Mouse (Mus musculus) thymus, postnatal 4 days (tissue): ENCODE measurements around the gene Tnni3k.

Experiments used
- DNase-seq: peaks from one replicate; pipeline ENCODE4 v3.0.0; 2021

The Tnni3k gene

GRCm38 (mm10) chr3:154824713-154825112 is 230.5 kb downstream of the Tnni3k start:
- DNase-seq: no peak

GRCm38 (mm10) chr3:154819684-154820083 is 235.5 kb downstream of the Tnni3k start:
- DNase-seq: peak; percentile 54

GRCm38 (mm10) chr3:154817732-154818131 is 237.5 kb downstream of the Tnni3k start:
- peak; percentile 45 for DNase-seq

GRCm38 (mm10) chr3:154816801-154817625 is 238.2 kb downstream of the Tnni3k start:
- DNase-seq: no peak

GRCm38 (mm10) chr3:154816231-154816630 is 239.0 kb downstream of the Tnni3k start:
- no peak for DNase-seq

GRCm38 (mm10) chr3:154815606-154816005 is 239.6 kb downstream of the Tnni3k start:
- DNase-seq: no peak

- no peak for DNase-seq
These were observed 242.3 kb downstream of the Tnni3k start for GRCm38 (mm10) chr3:154812893-154813292.

GRCm38 (mm10) chr3:154811833-154812232 is 243.4 kb downstream of the Tnni3k start:
- no peak for DNase-seq

GRCm38 (mm10) chr3:154811281-154811680 is 243.9 kb downstream of the Tnni3k start:
- DNase-seq: no peak

- no peak for DNase-seq
These were observed 244.8 kb downstream of the Tnni3k start for GRCm38 (mm10) chr3:154810273-154810870.

GRCm38 (mm10) chr3:154806626-154807025 is 248.6 kb downstream of the Tnni3k start:
- DNase-seq: no peak

GRCm38 (mm10) chr3:154800888-154801429 is 254.2 kb downstream of the Tnni3k start:
- DNase-seq: no peak

GRCm38 (mm10) chr3:154800454-154800853 is 254.8 kb downstream of the Tnni3k start:
- no peak for DNase-seq

GRCm38 (mm10) chr3:154798806-154799205 is 256.4 kb downstream of the Tnni3k start:
- no peak for DNase-seq

GRCm38 (mm10) chr3:154793571-154793970 is 261.6 kb downstream of the Tnni3k start:
- DNase-seq: no peak

- no peak for DNase-seq
These were observed 267.6 kb downstream of the Tnni3k start for GRCm38 (mm10) chr3:154787611-154788010.

- DNase-seq: no peak
These were observed 268.9 kb downstream of the Tnni3k start for GRCm38 (mm10) chr3:154786354-154786753.

- DNase-seq: no peak
These were observed 276.2 kb downstream of the Tnni3k start for GRCm38 (mm10) chr3:154778836-154779595.

- no peak for DNase-seq
These were observed 283.6 kb downstream of the Tnni3k start for GRCm38 (mm10) chr3:154771651-154772050.

GRCm38 (mm10) chr3:154766321-154766720 is 288.9 kb downstream of the Tnni3k start:
- DNase-seq: no peak

- no peak for DNase-seq
These were observed 291.1 kb downstream of the Tnni3k start for GRCm38 (mm10) chr3:154764115-154764514.

GRCm38 (mm10) chr3:154763374-154763773 is 291.8 kb downstream of the Tnni3k start:
- no peak for DNase-seq

GRCm38 (mm10) chr3:154761108-154761507 is 294.1 kb downstream of the Tnni3k start:
- no peak for DNase-seq
